Mouse (Mus musculus) ES-Bruce4 (cell line): ENCODE results near the gene Pxt1. TPM values are rescaled to one million over a fixed set of nuclear protein-coding genes. Genes with fewer than 3 reads are reported as not detected.
A peak's percentile ranks its signal among the peaks of the same experiment; 100 is the strongest.

Source experiments
- H3K27ac ChIP-seq: 2 replicates; pipeline ENCODE4 v1.5.1; 2012; ENCODE audit warnings: low read length, inconsistent platforms; ENCODE audit not compliant: insufficient read depth
- H3K27me3 ChIP-seq: 2 replicates; pipeline ENCODE4 v1.6.1; 2012; ENCODE audit warnings: mild to moderate bottlenecking, low read length, inconsistent platforms; ENCODE audit not compliant: control insufficient read depth, poor library complexity, insufficient read depth, severe bottlenecking
- H3K36me3 ChIP-seq: 2 replicates; pipeline ENCODE4 v1.6.1; 2012; ENCODE audit warnings: inconsistent platforms, mild to moderate bottlenecking, low read length, moderate library complexity; ENCODE audit not compliant: control insufficient read depth, poor library complexity, insufficient read depth, severe bottlenecking
- H3K4me1 ChIP-seq: one replicate; pipeline ENCODE4 v1.8.1; 2011; ENCODE audit warnings: low read length; ENCODE audit not compliant: control insufficient read depth, insufficient read depth
- H3K4me3 ChIP-seq: 2 replicates; pipeline ENCODE4 v1.5.1; 2011; ENCODE audit warnings: low read depth, mild to moderate bottlenecking, low read length
- H3K9ac ChIP-seq: 2 replicates; pipeline ENCODE4 v1.6.1; 2012; ENCODE audit warnings: low read depth, mild to moderate bottlenecking, inconsistent platforms; ENCODE audit not compliant: poor library complexity, severe bottlenecking
- H3K9me3 ChIP-seq: replicated peaks from 2 replicates; pipeline ENCODE4 v1.6.1; 2012; ENCODE audit warnings: mild to moderate bottlenecking, low read length, inconsistent platforms; ENCODE audit not compliant: control insufficient read depth, poor library complexity, insufficient read depth, severe bottlenecking
- CTCF ChIP-seq: IDR thresholded peaks from one replicate; pipeline ENCODE4 v1.8.1; 2011; ENCODE audit warnings: low read depth, low read length
- EP300 ChIP-seq: IDR thresholded peaks from 2 replicates; pipeline ENCODE4 v1.6.1; 2011; ENCODE audit warnings: low read depth, low read length; ENCODE audit not compliant: insufficient read depth
- POLR2A ChIP-seq: IDR thresholded peaks from one replicate; pipeline ENCODE4 v1.8.1; 2011; ENCODE audit warnings: low read length; ENCODE audit not compliant: insufficient read depth
- polyA plus RNA-seq: library from polyadenylated mRNA; stranded (reverse); fragments of >200 nt; gene quantifications from 2 replicates; pipeline ENCODE4 v1.2.4, GENCODE M21; 2011; ENCODE audit warnings: low read depth; ENCODE audit not compliant: missing spikeins, insufficient read depth, insufficient read length

Gene Pxt1
- polyA plus RNA-seq, 1 experiment = 2.4 TPM

- Histone ChIP-seq H3K9ac (peak overlapping the region; percentile 48), H3K4me1 (peaks cover 6% of the 10 kb centered on the region), H3K9me3 (peaks cover 17% of the 10 kb centered on the region), H3K36me3 (no peaks in the 10 kb centered on the region), H3K27ac (peak overlapping the region; percentile 78), H3K27me3 (no peaks in the 10 kb centered on the region), H3K4me3 (peak overlapping the region; percentile 51)
- TF ChIP-seq CTCF = no peak
- TF ChIP-seq EP300 = no peak
- TF ChIP-seq POLR2A = peak; percentile 12
These were observed 48.3 kb downstream of the Pxt1 start for GRCm38 (mm10) chr17:28895217-28895875.

GRCm38 (mm10) chr17:28894050-28894767 is 49.4 kb downstream of the Pxt1 start:
- H3K4me1 ChIP-seq = peaks cover 3% of the 10 kb centered on the region
- H3K9ac ChIP-seq = peak overlapping the region; percentile 5; the same call in 1 of the 2 replicates
- TF ChIP-seq POLR2A = no peak
- TF ChIP-seq CTCF = no peak
- no peak for TF ChIP-seq EP300
- H3K36me3 ChIP-seq = no peaks in the 10 kb centered on the region
- no peaks in the 10 kb centered on the region for H3K27me3 ChIP-seq
- peaks cover 17% of the 10 kb centered on the region for H3K9me3 ChIP-seq
- peak overlapping the region; percentile 7; the same call in 1 of the 2 replicates for H3K4me3 ChIP-seq
- H3K27ac ChIP-seq = peak overlapping the region; percentile 73; the same call in 1 of the 2 replicates

DNA sequence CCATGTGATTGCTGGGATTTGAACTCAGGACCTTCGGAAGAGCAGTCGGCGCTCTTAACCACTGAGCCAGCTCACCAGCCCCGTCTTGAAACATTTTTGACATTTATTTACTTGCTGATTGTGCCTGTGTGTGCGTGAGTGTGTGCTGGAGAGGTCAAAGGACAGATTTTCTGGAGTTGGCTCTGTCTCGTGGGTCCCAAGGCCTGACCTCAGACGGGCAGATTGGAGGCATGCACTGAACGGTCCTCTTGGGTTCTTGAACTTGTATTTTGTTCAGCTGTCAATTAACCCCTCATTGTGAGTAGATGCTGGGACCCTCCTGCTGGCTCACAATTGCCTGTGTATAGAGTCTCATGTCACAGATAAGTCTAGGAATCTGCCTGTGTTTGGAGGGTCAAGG is 57.4 kb downstream of the Pxt1 start:
- Histone ChIP-seq H3K36me3 (no peaks in the 10 kb centered on the region), H3K27me3 (no peaks in the 10 kb centered on the region), H3K27ac (no peak overlapping the region), H3K9me3 (0 out of 2 replicates have a peak, but pooled peaks cover under 1% of the 10 kb centered on the region), H3K4me1 (no peaks in the 10 kb centered on the region), H3K9ac (no peak overlapping the region), H3K4me3 (no peak overlapping the region)
- TF ChIP-seq EP300 (no peak), POLR2A (no peak), CTCF (no peak)

DNA sequence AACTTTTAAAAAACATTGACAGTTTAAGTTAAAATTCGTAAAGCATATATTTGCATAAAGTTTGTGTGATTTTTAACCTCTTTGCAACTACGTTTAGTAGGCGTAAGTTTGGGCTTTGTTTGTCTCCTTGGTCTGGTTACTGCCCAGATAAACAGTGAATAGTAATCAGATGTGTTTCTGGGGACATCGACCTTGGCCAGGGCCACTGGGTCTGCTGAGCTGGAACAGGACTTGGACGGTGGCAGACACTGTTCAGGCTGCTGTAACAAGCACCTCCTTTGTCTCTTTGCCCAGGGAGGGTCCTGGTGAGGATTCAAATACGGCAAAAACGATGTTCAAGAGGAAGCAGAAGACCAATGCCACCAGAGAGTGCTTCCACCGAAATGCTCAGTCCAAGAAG is 58.4 kb downstream of the Pxt1 start:
- Histone ChIP-seq H3K27ac (no peak overlapping the region), H3K27me3 (no peaks in the 10 kb centered on the region), H3K4me1 (peaks cover under 1% of the 10 kb centered on the region), H3K4me3 (no peak overlapping the region), H3K36me3 (no peaks in the 10 kb centered on the region), H3K9ac (no peak overlapping the region), H3K9me3 (no peaks in the 10 kb centered on the region)
- TF ChIP-seq CTCF (no peak), EP300 (no peak), POLR2A (no peak)

Other genes with a start within 250 kb of the Pxt1 start
- gene AC170998.1, start 217.8 kb downstream of the Pxt1 start, polyA plus RNA-seq = 8.5 and 8.8 TPM in 2 replicates
- 49.0 and 50.7 TPM in 2 replicates for gene Mapk13, start 174.5 kb downstream of the Pxt1 start, polyA plus RNA-seq
- gene Brpf3, start 142.8 kb downstream of the Pxt1 start, polyA plus RNA-seq = 89.8 and 92.9 TPM in 2 replicates
- 0.15 TPM in 1 of 2 replicates, not detected in the other for gene Pnpla1, start 85.4 kb downstream of the Pxt1 start, polyA plus RNA-seq
- 1.5 and 3.0 TPM in 2 replicates for gene 4930539E08Rik, start 28.5 kb downstream of the Pxt1 start, polyA plus RNA-seq
- gene Kctd20, start 8.1 kb upstream of the Pxt1 start, polyA plus RNA-seq = 75.3 and 77.9 TPM in 2 replicates
- 171 TPM in 2 replicates for gene Stk38, start 64.2 kb upstream of the Pxt1 start, polyA plus RNA-seq
- gene Srsf3, start 88.8 kb upstream of the Pxt1 start, polyA plus RNA-seq = 541 and 557 TPM in 2 replicates
- 171 and 178 TPM in 2 replicates for gene Cdkn1a, start 147.1 kb upstream of the Pxt1 start, polyA plus RNA-seq
- not detected in 2 replicates for gene Rab44, start 170.3 kb upstream of the Pxt1 start, polyA plus RNA-seq